Mouse (Mus musculus) spleen, postnatal 4 days (tissue): ENCODE measurements at regions not wholly inside any gene's neighbourhood (a gene's known extent, or its start where the extent isn't known, plus 50 kb on each side); places are given as distances from the start of the nearest gene placed in this dataset.

Source experiments
- DNase-seq, 2 experiments: peaks; one replicate each; pipeline ENCODE4 v3.0.0; 2022; ENCODE audit warnings: low spot score in 2 of 2

GRCm38 (mm10) chrY:20671243-20671642 is 322.2 kb downstream of the Gm29866 start:
- peak in 1 of 2 experiments; percentile 52 for DNase-seq

- peak in 1 of 2 experiments; percentile 57 for DNase-seq
Observed at GRCm38 (mm10) chrY:20670391-20670790, 323.1 kb downstream of the Gm29866 start.

DNA sequence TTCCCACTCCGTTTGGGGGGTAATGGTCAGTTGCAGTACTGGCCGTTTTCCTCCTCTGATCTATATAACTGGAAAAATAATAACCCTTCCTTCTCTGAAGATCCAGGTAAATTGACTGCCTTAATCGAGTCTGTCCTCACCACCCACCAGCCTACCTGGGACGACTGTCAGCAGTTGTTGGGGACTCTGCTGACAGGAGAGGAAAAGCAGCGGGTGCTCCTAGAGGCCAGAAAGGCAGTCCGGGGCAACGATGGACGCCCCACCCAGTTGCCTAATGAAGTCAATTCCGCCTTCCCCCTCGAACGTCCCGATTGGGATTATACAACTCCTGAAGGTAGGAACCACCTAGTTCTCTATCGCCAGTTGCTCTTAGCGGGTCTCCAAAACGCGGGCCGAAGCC is 328.2 kb downstream of the Gm29866 start:
- DNase-seq = peak in 1 of 2 experiments; percentile 31
